Mouse (Mus musculus) 3134 (cell line): ENCODE measurements at regions not wholly inside any gene's neighbourhood (a gene's known extent, or its start where the extent isn't known, plus 50 kb on each side); places are given as distances from the start of the nearest gene placed in this dataset.

Experiments used
- DNase-seq: peaks from one replicate; pipeline ENCODE4 v3.0.0-alpha.2; 2011; ENCODE audit warnings: low spot score; ENCODE audit not compliant: insufficient read length; ENCODE audit errors: extremely low read depth

DNA sequence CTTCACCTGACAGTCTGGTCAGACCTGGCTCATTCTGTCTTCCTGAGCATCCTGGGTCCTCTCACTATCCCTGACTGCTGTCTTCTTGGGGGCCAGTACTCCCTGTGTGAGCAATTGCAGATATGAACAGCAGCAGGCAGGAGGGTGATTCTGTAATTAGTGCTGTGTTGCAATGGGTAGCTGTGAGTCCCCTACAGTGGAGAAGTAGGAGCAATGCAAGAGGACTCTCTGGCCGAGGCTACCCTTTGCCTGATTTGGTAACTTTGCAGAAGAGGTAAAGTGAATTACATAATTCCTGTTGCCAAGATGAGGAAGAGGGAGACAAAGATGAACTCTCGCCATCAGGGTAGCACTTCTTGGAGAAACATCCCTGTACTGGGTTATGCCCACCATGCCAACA is 50.1 kb upstream of the Cxcr4 start:
- no peak for DNase-seq
